Mouse (Mus musculus) heart, adult 18-20 months (tissue): ENCODE measurements around the gene Calm1. TPM values are rescaled to one million over a fixed set of nuclear protein-coding genes. Genes with fewer than 3 reads are reported as not detected.
"Not testable (repeated sequence)": the region's sequence is repeated elsewhere in the genome, so short reads cannot be mapped to it uniquely, and the experiment has no call there.

ENCODE experiments used
- DNase-seq, 2 experiments: peaks; one replicate each; pipeline ENCODE4 v3.0.0; 2021 to 2022; ENCODE audit warnings: mixed read lengths in 1 of 2
- total RNA-seq, 2 experiments: library from RNA; stranded (reverse); gene quantifications; 2 replicates each; pipeline ENCODE4 v1.2.3; 2021

Gene Calm1
- total RNA-seq, 2 experiments from 2014 or later, result 228 to 241 TPM

DNA sequence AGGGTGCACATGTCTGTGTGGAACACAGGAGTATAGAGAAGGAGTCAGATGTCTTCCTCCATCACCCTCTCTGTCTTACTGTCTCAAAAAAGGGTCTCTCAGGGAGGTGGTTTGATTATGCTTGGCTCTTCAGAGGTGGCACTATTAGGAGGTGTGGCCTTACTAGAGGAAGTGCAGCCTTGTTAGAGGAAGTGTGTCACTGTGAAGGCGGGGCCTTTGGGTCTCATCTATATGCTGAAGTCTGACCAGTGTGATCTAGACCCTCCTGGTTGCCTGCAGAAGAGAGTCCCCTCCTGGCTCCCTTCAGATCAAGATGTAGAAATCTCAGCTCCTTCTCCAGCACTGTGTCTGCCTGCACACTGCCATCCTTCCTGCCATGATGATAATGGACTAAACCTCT lies 5.1 kb upstream of the Calm1 start:
- DNase-seq, result no peak

DNA sequence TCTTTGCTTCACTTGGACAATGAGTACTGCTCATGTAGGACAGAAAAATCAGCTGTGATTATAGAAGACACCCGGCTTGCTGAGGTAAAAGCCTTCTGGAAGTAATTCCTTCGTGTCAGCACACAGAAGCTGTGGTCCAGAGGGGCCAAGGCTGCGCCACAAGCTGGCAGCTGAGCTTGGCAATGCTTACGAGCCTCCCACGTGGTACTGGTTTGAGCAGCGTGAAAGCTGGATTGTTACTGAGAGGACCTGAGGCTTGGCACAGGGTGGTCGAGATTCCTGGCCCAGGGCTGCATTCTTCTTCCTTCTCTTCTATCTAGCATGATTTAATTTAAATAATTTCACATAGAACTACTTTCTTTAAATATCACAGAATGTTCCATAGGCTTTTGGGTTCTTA lies 2.4 kb upstream of the Calm1 start:
- peak in 1 of 2 experiments; percentile 7 for DNase-seq

DNA sequence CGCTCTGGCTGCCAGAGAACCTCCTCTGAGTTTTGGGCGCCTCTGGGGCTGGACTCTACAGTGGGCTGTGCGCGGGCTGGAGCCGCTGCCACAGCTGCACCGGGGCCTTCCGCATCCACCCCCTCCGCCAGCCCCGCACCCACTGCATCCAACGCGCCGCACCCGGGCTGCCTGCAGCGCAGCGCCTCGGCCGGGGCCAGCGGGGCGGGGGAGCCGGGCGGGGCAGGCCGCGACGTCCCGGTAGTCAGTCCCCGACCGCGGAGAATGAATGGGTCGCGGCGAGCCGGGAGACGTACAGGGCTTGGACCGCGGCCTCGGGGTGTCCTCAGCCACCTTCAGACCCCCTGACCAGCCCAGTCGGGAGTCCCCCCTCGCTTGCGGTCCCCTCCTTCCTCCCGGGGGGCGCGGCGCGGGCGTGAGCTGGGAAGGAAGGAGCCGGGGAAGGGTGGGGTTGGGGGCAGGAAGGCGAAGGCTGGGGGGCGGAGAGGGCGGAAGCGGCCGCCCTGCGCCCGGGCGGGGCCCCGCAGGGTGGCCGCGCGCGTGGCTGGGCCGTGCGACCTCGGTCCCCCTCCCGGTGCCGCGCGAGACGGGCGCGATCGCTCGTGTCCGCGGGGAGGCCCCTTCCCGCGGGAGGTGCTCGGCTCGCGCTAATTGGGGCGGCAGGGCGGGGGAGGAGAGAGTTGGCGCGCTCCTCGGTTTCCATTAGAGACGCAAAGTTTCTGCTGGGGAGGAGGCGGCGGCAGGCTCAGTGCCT lies 833 bp downstream of the Calm1 start:
- peak; percentile 80 to 88 for DNase-seq

DNA sequence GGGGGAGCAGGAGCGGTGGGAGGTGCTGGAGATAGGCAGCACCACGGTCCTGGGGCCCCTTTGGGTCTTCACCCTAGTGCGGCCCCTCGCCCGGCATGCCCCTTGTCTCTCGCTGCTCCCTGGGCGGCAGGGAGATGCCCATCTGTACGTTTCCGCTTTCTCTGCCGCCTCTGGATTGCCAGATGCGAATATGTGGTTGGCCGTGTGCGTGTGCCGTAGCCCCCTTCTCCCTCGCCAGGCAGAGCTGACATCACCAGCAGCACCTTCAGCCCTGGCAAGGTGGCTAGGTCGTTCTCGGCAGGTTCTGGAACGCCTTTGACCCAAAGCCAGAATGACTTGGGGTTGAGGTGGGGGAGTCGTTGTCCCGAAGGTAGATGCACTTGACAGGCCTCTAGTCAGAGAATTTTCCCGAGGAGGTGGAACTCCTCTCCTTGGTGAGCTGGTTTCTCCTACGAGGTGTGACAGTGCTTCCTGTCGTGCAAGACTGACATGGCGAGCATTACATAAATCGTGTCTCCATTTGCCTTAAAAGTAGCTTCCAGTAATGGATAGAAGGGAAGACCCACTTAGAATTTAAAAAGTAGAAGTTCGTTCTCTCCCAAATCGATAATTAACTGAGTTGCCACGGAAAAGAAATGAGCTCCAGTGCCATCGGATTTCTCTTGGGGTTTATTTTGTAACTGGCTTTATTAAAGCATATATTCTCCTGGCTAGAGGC lies 1.6 kb downstream of the Calm1 start:
- DNase-seq, result peak in 1 of 2 experiments; percentile 75

DNA sequence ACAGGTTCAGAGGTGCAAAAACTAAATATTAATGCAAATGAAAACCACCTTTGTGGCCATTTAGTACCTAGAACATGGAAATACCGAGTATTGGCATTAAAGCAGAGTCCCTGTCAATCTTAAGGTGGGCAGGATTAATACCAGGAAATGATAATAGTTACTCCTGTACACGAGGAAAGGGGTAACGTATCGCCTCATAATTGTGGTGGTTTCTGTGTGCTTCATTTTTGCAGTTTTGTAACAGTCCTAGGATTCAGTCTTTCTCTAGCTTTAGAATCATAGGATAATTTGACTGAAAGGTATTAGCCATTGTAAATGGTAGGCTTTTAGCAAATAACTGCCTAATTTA lies 2.1 kb downstream of the Calm1 start:
- no peak for DNase-seq

DNA sequence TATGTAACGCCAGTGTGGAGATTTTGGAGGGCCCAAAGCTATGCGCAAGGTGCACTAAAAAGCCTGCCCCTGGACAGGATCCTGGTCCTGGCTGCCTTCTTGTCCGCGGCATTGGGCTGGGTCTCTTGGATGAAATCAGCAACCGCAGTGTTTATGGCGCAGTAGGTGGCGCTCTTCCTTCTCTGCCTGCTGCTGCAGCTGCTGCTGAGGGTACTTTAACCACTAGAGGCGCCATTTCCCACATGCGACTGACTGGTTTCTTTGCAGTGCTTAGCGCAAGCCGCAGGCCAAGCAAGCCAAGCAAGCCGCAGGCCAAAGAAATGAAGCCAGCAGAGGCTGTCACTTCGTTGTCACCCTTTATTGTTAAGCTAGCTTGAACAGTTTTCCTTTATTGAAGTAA lies 2.6 kb downstream of the Calm1 start:
- peak; percentile 95 to 96 for DNase-seq

DNA sequence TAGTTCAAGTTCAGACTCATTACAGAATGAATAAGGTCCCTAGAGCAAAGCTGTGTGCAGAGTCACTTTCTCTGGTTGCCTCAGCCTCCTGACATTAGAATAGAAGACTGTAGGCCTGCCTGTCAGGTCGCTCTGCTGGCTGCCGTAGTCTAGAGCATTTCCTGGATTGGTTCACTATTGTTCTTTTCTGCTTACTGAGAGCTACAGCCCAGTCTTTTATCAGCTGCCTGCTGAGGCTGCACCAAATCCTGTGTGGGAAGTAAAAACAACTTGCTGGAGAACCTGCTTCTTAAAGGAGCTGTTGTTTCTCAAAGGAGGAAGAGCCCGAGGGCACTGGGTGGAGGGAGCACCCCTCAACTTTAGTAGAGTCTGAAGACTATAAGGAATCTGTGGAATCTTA lies 4.5 kb downstream of the Calm1 start:
- peak; percentile 16 to 37 for DNase-seq

DNA sequence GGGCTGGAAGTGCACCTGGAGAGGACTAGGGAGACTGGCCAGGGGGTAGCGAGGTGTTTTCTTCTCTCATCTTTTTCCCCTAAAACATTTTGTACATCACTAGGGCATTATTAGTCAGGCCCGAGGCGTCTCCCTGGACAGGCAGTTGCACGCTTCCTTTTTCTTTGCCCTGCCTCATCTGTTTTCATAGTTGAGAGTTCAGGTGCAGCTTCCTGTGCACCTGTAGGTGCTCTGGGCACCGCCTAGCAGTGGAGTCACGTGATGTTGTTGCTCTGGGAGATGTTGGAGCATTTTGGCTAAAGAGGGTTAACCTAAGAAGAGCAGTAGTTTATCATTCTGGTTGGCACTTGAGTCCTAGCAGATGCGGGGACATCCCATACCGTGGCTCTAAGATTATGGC lies 5.9 kb downstream of the Calm1 start:
- no peak for DNase-seq

DNA sequence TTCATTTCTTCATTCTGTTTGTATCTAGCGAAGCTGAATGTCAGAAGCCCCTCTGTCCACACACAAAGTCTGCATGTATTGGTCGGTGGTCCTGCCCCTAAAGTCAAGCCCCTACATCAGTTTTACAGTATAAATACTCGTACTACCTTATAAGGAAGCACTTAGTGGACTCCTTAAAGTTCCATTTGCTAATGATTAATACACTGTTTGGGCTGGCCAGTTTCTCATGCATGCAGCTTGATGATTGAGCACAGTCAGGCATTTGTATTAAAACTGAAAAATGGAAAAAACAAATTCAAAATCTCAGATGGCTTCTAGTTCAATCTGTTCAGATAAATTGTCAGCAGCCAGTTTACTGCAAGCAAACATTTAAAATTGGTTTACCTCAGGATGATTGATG lies 7.3 kb downstream of the Calm1 start:
- no peak for DNase-seq

DNA sequence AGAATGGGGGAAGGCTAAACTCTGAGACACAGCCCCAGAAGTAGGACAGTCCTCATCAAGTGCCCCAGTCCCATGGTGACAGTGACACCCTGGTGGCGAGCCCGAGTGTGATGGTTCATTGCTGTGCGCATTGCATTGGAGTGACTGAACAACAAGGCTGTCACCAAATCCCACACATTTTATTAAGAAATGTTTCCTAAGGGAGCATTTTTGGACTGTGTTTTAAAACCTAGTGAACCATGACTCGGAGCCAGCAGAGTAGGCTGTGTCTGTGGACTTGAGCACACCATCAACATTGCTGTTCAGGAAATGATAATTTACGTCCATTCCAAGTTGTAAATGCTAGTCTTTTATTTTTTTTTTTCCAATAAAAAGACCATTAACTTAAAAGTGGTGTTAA lies 7.7 kb downstream of the Calm1 start:
- DNase-seq, result no peak

DNA sequence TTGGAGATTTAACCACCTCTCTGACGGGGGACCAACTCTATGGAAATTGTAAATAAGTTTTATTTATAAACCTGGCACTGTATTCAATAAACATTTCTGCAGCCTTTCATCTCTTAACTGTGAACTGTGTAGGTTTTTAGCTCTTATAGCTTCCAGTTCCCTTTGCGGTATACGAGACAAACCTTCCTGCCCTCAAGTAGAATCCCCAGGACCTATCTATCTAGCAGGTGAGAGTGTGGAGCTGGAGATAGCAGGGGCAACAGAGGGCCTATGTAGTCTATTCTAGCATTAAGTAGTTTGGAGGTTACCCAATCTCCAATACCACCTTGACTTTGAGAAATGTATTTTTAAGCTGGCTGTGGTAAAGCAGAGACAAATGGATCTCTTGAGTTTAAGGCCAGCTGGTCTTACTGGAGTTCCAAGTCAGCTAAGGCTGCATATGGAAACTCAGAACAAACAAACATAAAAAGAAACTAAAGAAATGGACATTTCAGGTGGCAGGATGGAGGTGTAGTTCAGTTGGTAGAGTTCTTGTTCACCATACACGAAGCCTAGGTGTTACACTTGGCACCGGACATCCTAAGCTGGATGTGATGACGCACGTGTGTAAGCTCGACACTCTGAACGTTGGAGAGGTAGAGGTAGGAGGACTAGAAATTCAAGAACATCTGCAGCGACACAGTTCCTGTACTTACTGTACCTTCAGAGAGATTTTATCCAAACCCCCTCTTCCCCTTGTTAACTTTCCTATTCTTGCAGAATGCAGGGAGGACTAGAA lies 10.7 kb downstream of the Calm1 start:
- DNase-seq, result no peak

DNA sequence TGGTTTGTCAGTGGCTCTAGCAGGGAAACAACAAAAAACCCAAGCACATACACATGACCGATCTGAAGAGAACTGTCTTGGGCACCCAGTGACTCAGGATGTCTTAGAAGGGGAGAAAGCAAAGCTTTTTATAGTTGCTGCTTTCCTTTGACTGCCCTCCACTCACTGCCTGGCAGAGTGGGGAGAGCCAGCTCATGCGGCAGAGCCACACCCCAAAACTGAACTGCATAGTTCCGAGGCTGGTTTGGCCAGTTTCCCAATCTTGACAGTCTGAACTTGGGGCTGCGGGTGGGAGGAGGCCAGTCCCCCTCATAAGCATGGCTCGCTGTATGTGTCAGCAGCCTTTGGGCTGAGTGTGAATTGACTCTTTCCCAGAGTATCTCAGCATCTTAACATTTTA lies 11.7 kb downstream of the Calm1 start:
- DNase-seq, result peak; percentile 17 to 26

DNA sequence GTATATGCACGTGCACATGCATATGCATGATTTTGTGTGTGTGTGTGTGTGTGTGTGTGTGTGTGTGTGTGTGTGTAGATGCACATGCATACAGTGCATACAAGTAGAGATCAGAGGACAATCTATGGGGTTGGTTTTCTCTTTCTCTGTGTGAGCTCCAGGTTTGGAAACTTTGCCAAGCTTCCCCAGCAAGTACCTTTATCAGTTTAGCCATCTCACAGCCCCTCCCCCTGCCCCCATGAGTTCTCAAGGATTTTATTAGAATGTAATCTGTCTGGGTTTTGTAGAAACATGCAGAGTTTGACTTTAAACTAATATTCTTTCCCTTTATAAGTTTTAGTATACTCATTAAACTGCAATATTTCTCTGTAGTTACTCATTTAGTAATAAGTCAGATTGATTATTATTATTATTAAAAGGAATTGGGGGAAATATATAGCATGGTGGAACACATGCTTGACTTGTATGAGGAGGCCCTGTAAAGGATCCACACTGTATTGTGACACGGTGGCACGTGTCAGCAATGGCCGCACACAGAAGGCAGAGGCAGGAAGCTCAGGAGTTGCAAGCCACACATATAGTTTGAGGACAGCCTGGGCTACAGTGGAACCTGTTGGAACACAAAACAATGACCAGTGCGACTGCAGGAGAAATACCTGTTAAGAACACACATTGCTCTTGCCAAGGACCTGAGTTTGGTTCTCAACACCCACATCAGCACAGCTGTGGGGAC lies 12.4 kb downstream of the Calm1 start:
- DNase-seq, result no peak

DNA sequence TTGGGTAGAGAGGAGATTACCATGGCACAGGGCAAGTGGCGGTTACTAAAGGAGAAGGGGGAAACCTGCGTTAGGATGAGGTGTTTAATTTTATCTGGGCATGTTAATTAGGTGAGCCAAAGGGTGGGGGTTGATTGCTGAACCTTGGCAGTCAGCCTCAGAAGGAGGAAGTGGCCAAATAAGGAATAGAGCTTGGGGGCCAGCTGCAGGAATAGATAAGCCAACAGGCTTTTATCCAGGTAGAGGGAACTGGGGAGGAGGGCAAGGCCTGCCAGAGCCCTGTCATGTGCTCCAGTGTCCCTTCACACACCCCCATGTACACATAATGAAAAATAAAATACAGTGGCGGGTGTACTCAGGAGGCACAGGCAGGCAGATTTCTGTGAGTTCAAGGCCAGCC lies 13.2 kb downstream of the Calm1 start:
- peak; percentile 45 to 65 for DNase-seq

DNA sequence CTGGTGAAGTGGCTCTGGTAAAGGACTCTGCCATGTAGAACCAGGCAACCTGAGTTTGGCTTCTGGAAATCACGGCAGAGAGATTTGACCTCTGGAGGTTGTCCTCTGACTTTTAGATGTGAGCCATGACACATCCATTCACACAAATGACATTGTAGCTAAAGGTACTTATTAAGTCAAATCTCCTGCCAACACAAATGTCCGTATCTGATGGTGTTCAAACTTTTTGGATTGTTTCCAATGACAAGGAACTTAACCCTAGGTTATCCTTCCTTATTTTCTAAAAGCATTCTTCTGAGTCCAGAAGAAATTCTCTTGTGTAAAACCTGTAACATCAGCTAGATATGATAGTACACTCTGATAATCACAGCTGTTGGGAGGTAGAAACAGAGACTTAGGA lies 13.9 kb downstream of the Calm1 start:
- DNase-seq, result no peak

DNA sequence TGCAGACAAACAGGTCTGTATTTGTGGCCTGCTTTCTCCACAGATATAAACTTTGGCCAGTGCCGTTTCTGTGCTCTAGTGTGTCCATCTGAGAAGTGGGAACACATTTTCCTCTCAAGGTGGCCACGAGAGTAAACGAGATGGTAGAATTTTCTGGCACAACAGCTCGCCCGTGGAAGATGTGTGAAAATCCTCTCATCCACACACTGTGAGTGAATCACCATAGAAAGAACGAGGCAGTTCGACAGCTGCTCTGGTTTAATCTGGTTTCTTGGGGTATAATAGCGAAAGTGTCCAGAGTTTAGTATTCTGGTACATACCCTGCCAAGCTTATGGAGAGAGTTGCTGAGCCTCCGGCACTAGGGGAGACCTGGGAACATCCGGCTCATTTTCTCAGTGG lies 14.9 kb downstream of the Calm1 start:
- no peak for DNase-seq

DNA sequence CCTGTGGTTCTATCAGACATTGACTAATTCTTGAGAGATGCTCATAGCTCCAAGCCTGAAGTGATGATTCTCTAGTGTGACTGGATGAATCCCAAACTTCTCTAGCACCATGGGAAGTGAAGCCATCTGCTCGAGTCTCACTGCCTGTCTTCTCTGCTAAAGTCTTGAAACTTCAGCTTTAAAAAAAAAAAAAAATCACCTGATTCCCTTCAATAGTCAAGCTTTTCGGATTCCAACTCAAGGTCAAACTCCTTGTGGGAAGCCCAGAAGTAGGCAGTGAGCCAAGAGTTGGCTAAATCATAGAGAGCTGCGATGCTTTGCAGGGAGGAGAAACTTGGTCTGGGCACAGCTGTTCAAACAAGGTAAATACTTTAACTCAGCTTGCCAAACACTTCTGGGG lies 15.5 kb downstream of the Calm1 start:
- DNase-seq, result peak in 1 of 2 experiments; percentile 9

DNA sequence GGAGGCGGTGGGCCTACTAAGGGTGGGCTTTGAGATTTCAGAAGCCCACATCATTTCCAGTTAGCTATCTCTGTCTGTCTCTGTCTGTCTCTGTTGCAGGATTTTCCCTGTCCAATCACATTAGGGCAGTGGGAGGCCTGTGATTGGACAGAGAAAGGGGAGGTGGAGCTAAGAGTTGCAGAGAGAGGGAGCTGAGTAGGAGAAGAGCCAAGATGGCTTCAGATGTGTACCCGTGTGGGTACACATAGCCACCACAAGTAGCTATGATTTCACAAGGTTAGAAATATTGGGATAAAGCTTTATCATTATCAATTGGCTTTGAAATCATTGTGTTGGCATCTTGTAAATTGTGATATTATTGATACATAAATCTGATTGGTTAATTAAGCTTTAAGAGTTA lies 17.9 kb downstream of the Calm1 start:
- DNase-seq, result not testable (repeated sequence)

DNA sequence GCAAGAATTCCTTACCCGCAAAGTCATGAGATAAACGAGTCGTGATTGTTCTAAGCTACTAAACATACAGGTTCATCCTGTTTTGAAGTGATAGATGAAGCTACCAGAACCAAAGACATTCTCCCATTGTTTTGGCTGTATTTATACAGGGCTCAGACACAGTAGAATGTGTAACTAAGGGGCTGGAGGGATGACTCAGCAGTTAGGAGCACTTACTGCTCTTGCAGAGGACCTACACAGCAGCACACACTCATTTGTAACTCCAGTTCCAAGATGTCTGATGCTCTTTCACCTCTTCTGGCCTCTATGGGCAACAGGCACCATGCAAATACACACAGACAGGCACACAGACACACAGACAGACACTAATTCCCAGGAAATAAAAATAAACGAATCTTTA lies 20.8 kb downstream of the Calm1 start:
- DNase-seq, result no peak

DNA sequence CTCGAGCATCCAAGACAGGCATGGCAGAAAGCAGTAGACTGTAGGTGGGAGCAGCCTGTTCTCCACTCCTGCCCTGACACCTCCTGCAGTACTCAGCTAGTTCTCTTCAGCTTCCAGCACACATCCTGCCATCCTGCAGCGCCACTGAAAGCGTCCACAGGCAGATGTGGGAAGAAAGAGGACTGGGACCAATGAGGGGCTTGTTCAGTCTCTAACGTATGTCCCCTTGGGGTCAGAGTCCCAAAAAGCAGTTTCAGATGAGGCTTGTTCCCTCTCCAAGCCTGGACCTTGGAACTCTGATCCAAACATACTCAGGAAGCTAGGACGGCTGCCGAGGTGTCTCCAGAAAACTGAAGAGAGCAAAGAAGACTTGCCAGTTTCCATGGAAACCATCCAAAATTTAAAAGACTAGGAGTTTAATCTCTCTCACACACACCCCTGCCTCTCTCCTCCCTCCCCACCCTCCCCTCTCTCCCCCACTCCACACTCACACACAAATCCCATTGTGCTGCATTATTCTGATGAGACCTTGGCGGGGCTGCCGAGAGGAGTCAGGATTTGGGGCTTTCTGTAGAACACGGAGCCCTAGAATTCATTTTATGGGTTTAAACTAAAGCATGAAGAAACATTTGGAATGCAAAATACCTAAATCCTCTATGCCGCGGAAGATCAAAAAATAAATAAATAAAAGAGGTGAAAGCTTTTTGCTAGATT lies 22.5 kb downstream of the Calm1 start:
- DNase-seq, result no peak

DNA sequence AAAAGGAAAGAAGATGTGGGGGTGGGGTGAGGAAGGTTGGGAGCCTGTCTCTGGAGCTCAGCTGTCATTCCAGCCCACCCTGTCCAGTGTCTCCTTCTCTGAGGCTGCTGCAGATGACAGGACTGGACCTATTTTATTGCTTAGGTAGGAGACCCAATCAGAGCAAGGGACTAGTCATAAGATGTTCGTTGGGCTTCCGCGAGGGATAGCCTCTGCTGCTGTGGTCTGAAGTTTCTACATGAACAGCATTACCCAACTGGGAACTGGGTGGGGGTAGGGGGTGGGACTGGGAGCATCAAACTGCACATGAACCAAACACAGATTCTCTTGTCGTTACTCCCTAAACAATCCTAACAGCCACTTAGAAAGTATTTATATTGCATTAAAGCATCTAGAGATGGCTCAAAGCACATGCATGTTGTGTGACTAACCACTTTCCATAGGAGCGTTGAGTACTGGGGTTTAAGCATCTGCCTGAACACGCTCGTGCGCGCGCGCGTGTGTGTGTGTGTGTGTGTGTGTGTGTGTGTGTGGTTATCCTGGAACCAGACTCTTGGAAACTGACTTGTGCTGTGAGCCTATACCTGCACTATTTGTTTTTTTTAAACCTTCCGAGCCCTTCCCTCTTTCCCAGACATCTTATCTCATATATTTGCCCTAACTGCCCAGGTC lies 23.2 kb downstream of the Calm1 start:
- DNase-seq, result no peak
